Mouse (Mus musculus): ENCODE results near the gene Slc22a23. TPM values are rescaled to one million over a fixed set of nuclear protein-coding genes. Genes with fewer than 3 reads are reported as not detected.

The Slc22a23 gene
- polyA plus RNA-seq, 1 experiment from 2014 or later = 18.1 TPM

GRCm38 (mm10) chr13:34159926-34160325 is 185.1 kb downstream of the Slc22a23 start:
- 96% methylated on average over 1 of the region's 1 CpGs for WGBS
- no peak overlapping the region for H3K9ac ChIP-seq
- ATAC-seq (replicated peaks) = no peak
- no peak overlapping the region for H3K4me3 ChIP-seq
- peaks cover 20% of the 10 kb centered on the region for H3K4me1 ChIP-seq
- no peaks in the 10 kb centered on the region for H3K9me3 ChIP-seq
- H3K36me3 ChIP-seq (replicated peaks) = no peaks in the 10 kb centered on the region
- H3K27me3 ChIP-seq (replicated peaks) = no peaks in the 10 kb centered on the region
- no peak overlapping the region for H3K4me2 ChIP-seq
- H3K27ac ChIP-seq = no peak overlapping the region

DNA sequence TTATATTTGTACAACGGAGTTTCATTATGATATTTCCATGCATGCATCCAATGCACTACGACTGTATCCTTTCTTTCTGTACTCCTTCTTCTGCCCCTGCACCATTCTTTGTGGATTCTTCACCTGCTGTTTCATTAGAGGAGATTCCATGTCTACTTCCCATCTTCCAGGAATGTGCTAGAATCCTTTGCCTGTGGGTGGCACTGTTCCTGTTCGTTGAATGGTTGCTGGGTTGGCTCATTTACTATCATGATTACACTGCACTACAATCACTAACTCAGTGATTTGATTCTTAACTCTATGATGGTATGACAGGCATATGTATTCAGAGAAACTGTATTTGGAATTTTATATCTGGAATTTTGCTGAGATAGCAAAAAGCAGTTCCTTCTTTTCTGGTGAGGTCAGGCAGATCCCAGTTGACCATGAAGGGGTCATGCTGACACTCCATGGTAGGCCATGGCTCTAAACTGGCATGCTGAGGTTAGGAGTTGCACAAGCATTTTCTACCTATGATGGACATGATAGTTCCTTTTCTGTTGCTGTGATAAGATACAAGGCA is 187.3 kb downstream of the Slc22a23 start:
- Histone ChIP-seq H3K36me3 (replicated peaks) (no peaks in the 10 kb centered on the region), H3K27ac (no peak overlapping the region), H3K4me2 (no peak overlapping the region), H3K4me1 (peaks cover 20% of the 10 kb centered on the region), H3K9me3 (no peaks in the 10 kb centered on the region), H3K27me3 (replicated peaks) (no peaks in the 10 kb centered on the region), H3K9ac (no peak overlapping the region), H3K4me3 (no peak overlapping the region)
- 89% methylated on average over 3 of the region's 3 CpGs for WGBS
- ATAC-seq (replicated peaks) = no peak

DNA sequence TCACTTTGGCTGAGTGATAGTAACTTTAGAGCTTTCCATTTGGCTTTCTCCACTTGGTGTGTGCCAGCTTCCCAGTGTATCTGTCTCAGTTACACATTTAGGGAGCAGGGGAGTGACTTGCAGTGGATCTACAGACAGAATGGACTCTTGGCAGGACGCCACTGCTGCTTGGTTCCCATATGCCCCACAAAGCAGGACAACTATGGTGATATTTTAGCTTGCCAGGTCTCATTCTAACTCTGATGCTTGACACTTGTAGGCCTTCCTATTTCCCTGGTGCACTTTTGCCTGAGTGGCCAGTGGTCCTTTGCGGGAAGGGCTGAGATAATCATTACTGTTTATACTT is 188.2 kb downstream of the Slc22a23 start:
- H3K36me3 ChIP-seq (replicated peaks) = no peaks in the 10 kb centered on the region
- 74% methylated on average over 2 of the region's 2 CpGs for WGBS
- H3K4me2 ChIP-seq = no peak overlapping the region
- no peak overlapping the region for H3K4me3 ChIP-seq
- H3K9me3 ChIP-seq = no peaks in the 10 kb centered on the region
- no peak for ATAC-seq (replicated peaks)
- no peak overlapping the region for H3K27ac ChIP-seq
- no peak overlapping the region for H3K9ac ChIP-seq
- no peaks in the 10 kb centered on the region for H3K27me3 ChIP-seq (replicated peaks)
- H3K4me1 ChIP-seq = peaks cover 12% of the 10 kb centered on the region

DNA sequence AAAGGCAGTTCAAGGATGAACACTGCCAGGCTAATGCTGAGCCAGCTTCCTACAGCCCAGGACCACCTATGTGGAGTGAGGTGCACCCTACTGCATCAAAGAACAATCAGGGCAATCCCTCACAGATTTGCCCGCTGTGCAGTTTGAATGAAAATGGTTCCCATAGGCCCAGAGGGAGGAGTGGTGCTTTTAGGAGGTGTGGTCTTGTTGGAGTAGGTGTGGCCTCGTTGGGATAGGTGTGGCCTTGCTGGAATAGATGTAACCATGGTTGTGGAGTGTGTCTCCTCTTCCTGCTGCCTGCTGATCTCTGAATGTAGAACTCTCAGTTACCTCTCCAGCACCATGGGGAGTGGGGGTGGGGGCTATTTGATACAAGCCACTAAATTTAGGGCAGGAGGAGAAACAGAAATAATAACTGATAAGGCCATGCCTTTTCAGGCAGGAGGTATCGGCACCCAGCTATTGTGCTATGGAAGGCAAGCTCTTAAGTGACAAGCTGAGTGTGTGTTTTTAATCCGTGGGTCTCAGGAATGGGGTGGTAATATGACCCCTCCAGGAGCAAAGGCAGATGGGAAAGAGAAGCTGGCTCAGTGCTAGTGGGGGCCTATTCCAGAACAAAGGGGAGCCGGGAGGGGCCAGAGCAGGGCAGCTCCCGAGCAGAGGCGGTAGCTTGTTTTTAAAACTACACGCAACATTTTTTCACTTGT is 188.7 kb downstream of the Slc22a23 start:
- WGBS = 62% methylated on average over 8 of the region's 8 CpGs
- Histone ChIP-seq H3K27ac (no peak overlapping the region), H3K4me2 (no peak overlapping the region), H3K27me3 (replicated peaks) (no peaks in the 10 kb centered on the region), H3K9ac (no peak overlapping the region), H3K4me1 (peaks cover 12% of the 10 kb centered on the region), H3K36me3 (replicated peaks) (no peaks in the 10 kb centered on the region), H3K9me3 (no peaks in the 10 kb centered on the region), H3K4me3 (no peak overlapping the region)
- no peak for ATAC-seq (replicated peaks)

GRCm38 (mm10) chr13:34154931-34155272 is 190.1 kb downstream of the Slc22a23 start:
- 24% methylated on average over 3 of the region's 3 CpGs for WGBS
- no peaks in the 10 kb centered on the region for H3K27me3 ChIP-seq (replicated peaks)
- H3K4me3 ChIP-seq = peak overlapping the region; percentile 18
- no peaks in the 10 kb centered on the region for H3K9me3 ChIP-seq
- H3K9ac ChIP-seq = no peak overlapping the region
- peaks cover 25% of the 10 kb centered on the region for H3K4me1 ChIP-seq
- H3K4me2 ChIP-seq = peak overlapping the region; percentile 39
- peak overlapping the region; percentile 74 for H3K27ac ChIP-seq
- no peaks in the 10 kb centered on the region for H3K36me3 ChIP-seq (replicated peaks)
- ATAC-seq (replicated peaks) = peak; percentile 55

DNA sequence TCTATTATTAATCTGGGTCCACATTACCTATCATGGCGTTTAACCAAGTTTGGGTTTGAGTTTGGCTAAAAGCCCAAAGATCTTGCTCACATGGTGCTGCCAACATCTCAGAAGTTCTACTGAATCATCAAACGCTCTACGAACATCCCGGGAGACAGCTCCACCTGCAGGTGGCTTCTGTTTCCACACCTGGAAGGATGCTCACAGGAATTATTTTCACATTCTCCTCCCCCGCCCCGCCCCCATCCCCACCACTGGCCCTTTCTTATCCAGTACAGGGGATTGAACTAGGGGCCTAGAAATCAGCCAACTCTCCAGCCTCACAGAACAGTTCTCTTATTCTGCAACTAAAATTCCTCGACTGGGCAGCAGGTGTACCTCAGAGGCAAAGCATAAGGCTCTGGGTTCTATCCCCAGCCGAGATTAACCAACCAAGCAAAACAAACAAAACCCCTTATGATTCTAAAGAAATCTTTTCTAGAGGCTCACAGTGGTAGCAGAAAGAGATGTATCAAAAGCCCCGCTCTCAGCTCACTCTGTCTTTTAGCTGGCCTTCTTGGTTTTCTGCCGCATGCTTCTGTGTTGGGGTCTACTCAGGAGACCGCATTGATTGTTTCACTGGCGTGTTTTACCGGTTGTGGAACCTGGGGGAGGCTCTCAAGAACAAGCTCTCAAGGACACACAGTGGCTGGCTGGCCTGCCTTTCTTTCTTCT is 190.6 kb downstream of the Slc22a23 start:
- no peaks in the 10 kb centered on the region for H3K27me3 ChIP-seq (replicated peaks)
- peak overlapping the region; percentile 39 for H3K4me2 ChIP-seq
- 39% methylated on average over 13 of the region's 13 CpGs for WGBS
- no peak overlapping the region for H3K9ac ChIP-seq
- peaks cover 30% of the 10 kb centered on the region for H3K4me1 ChIP-seq
- H3K27ac ChIP-seq = peak overlapping the region; percentile 74
- no peaks in the 10 kb centered on the region for H3K9me3 ChIP-seq
- ATAC-seq (replicated peaks) = peak; percentile 42; the same call in 1 of the 2 replicates
- H3K4me3 ChIP-seq = peak overlapping the region; percentile 18
- no peaks in the 10 kb centered on the region for H3K36me3 ChIP-seq (replicated peaks)

GRCm38 (mm10) chr13:34153254-34154011 is 191.5 kb downstream of the Slc22a23 start:
- WGBS = 73% methylated on average over 4 of the region's 5 CpGs
- ATAC-seq (replicated peaks) = no peak
- no peak overlapping the region for H3K9ac ChIP-seq

GRCm38 (mm10) chr13:34152695-34153094 is 192.3 kb downstream of the Slc22a23 start:
- Histone ChIP-seq H3K4me3 (no peak overlapping the region), H3K4me2 (no peak overlapping the region), H3K9ac (no peak overlapping the region), H3K9me3 (no peaks in the 10 kb centered on the region), H3K4me1 (peaks cover 39% of the 10 kb centered on the region), H3K27ac (no peak overlapping the region), H3K27me3 (replicated peaks) (no peaks in the 10 kb centered on the region), H3K36me3 (replicated peaks) (no peaks in the 10 kb centered on the region)
- 79% methylated on average over 7 of the region's 7 CpGs for WGBS
- ATAC-seq (replicated peaks) = no peak

More at GRCm38 (mm10) chr13:34153254-34154011, 191.5 kb downstream of the Slc22a23 start:
- no peaks in the 10 kb centered on the region for H3K9me3 ChIP-seq
- H3K27me3 ChIP-seq (replicated peaks) = no peaks in the 10 kb centered on the region
- no peak overlapping the region for H3K4me3 ChIP-seq
- H3K36me3 ChIP-seq (replicated peaks) = no peaks in the 10 kb centered on the region
- H3K27ac ChIP-seq = peak overlapping the region; percentile 74
- no peak overlapping the region for H3K4me2 ChIP-seq
- H3K4me1 ChIP-seq = peaks cover 32% of the 10 kb centered on the region

GRCm38 (mm10) chr13:34151425-34151824 is 193.6 kb downstream of the Slc22a23 start:
- Histone ChIP-seq H3K9ac (no peak overlapping the region), H3K27ac (peak overlapping the region; percentile 99; the same call in 1 of the 2 replicates), H3K4me2 (no peak overlapping the region), H3K36me3 (replicated peaks) (no peaks in the 10 kb centered on the region), H3K4me3 (no peak overlapping the region), H3K9me3 (no peaks in the 10 kb centered on the region), H3K4me1 (peaks cover 44% of the 10 kb centered on the region), H3K27me3 (replicated peaks) (no peaks in the 10 kb centered on the region)
- 81% methylated on average over 1 of the region's 1 CpGs for WGBS
- ATAC-seq (replicated peaks) = no peak

DNA sequence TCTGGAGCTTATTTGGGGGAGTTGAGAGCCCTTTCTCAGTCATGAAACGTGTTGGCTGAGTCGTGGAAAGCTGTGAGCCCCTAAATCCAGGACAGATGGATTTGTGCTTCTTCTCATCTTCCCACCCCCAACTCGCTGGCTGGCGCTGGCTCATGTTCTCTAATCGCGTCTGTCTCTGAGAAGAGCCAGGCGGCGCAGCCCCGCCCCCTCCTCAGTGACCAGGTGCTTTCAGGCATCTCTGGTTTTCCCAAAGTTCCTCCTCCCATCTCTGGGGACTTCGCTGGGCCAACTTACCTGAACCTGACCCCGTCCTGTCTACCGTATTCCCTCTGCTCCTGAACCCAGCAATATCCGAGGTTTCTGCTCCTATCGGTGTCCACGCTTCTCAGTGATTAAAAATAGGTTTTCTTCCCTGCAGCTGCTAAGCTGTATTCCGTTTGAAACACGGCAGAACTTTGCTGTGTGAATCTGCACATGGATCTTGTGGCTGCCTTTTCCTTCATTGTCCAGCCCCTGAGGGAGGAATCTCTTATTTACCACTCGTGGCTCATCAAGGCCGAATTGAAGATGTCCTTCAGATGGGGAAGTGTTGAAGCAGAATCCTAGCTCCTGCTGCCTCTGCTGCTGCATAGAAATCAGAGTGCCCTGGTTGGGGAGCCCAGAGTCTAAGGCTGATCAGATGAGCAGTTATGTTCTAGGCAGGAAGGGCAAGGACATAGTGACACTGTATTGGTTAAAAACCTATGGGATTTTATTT is 194.5 kb downstream of the Slc22a23 start:
- WGBS = 5% methylated on average over 19 of the region's 19 CpGs
- peak; percentile 12; the same call in 1 of the 2 replicates for ATAC-seq (replicated peaks)
- no peaks in the 10 kb centered on the region for H3K36me3 ChIP-seq (replicated peaks)

DNA sequence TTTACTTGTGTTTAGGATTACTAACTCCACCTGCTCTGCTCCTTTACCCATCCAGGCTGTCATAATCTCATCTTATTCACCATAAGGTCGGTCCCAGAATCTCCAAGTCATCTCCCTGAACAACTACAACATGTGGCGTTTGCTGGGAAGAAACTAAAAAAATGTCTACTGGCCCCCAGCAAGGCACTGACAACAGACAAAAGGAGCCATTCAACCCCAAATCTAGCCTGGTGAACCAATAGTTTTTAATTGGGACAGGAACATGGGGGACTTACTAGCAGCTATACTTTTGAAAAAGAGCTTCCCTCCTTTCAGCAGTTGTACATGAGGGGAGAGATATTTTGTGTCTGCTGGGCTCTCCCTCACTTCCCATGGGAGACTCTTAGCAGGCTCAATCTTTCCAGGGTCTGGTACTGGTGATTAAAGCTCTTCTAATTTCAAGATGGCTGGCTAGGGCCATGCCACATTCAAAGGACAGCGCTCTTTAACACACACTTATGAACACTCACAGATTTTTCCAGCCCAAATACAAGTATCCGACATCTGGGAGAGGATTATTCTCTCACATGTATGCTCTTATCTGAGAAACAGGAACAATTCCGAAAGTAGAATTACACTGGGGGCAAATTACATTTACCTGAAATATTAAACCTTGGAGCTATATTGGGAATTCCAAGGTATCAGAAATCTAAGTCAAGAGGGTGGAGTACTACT is 195.4 kb downstream of the Slc22a23 start:
- Histone ChIP-seq H3K36me3 (replicated peaks) (no peaks in the 10 kb centered on the region), H3K4me2 (peak overlapping the region; percentile 55), H3K9me3 (no peaks in the 10 kb centered on the region), H3K4me1 (peaks cover 42% of the 10 kb centered on the region), H3K9ac (peak overlapping the region; percentile 46), H3K27ac (peak overlapping the region; percentile 99), H3K4me3 (peak overlapping the region; percentile 38), H3K27me3 (replicated peaks) (no peaks in the 10 kb centered on the region)
- 33% methylated on average over 5 of the region's 5 CpGs for WGBS
- ATAC-seq (replicated peaks) = peak; percentile 19

More for the DNA sequence above, 194.5 kb downstream of the Slc22a23 start:
- Histone ChIP-seq H3K27me3 (replicated peaks) (no peaks in the 10 kb centered on the region), H3K4me3 (peak overlapping the region; percentile 38), H3K9ac (peak overlapping the region; percentile 46), H3K9me3 (no peaks in the 10 kb centered on the region), H3K4me2 (peak overlapping the region; percentile 55), H3K4me1 (peaks cover 44% of the 10 kb centered on the region), H3K27ac (peak overlapping the region; percentile 99)

Measured in midbrain, embryonic 15.5 days (tissue).